Mouse (Mus musculus) mesoderm, embryonic 11.5 days (tissue): ENCODE data around the gene Dnase2a.

ENCODE experiments used
- DNase-seq: peaks from one replicate; pipeline ENCODE4 v3.0.0-alpha.2; 2012; ENCODE audit warnings: low read depth, low spot score

Gene Dnase2a

GRCm38 (mm10) chr8:84936041-84936961, 27.9 kb downstream of the Dnase2a start:
- DNase-seq, result no peak

DNA sequence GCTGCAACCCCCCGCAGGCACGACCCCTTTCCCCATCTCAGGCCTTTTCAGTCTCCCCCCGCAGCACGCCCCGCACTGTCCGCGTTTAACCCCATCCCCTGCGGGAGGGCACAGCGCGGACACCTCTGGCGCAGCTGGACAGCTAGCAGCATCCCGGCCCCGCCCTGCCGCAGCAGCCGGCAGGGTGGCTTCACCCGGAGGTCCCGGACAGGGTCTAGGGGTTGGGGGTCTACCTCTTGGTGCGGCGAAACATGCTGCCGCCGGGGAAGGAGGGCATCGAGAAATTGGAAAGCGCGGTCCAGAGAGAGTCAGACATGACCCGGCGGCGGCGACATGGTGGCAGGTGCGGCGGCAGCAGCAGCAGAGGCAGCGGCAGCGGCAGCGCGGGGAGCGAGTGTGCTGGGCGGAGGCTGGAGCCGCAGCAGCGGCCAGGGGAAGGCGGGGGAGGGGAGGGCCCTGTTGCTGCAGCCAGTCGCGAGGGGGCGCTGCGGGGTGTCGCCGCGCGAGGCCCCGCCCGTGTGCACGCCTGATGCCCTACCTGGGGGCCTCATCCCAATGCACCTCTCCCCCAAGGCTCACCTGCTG, 28.7 kb downstream of the Dnase2a start, which contains the start of gene Mast1:
Mast1 (minus strand) TSS at position 398 of the 585 bp plus-strand sequence.
- DNase-seq, result peak; percentile 73

GRCm38 (mm10) chr8:84937620-84938485, 29.5 kb downstream of the Dnase2a start:
- DNase-seq, result no peak

GRCm38 (mm10) chr8:84943699-84944098, 35.3 kb downstream of the Dnase2a start:
- no peak for DNase-seq

DNA sequence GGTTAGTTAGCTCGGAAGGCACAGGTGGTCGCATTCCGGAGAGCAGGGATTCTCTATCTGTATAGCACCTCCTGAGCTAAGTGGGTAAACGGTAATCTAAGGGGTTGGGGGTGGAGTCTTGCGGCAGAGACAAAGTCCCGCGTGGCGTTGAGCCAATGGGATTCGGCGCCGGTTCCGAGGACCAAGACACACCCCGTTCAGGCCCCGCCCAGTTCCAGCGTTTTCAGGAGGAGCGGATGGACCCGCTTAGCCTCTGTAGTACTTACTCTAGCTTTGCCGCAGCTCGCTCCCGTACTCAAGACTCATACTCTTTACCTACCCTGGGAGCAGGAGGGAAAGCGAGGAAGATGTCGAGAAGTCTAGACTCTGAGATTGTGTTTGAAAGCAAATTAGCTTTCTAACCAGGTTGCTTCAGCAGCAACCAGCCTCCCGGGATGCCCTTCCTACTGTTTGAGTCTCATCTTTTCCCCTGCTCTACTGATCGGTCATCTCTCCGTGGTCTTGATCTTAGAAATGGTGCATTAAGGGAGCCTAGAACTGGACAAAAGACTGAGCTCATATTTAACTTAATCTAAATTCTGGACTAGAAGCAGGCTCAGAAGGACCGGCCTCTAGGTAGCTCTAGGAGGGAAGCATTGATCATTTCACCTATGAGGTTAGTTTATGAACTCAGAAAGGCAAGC, 36.3 kb downstream of the Dnase2a start:
- peak; percentile 68 for DNase-seq

- no peak for DNase-seq
Measured at GRCm38 (mm10) chr8:84945235-84945632, 36.9 kb downstream of the Dnase2a start.

DNA sequence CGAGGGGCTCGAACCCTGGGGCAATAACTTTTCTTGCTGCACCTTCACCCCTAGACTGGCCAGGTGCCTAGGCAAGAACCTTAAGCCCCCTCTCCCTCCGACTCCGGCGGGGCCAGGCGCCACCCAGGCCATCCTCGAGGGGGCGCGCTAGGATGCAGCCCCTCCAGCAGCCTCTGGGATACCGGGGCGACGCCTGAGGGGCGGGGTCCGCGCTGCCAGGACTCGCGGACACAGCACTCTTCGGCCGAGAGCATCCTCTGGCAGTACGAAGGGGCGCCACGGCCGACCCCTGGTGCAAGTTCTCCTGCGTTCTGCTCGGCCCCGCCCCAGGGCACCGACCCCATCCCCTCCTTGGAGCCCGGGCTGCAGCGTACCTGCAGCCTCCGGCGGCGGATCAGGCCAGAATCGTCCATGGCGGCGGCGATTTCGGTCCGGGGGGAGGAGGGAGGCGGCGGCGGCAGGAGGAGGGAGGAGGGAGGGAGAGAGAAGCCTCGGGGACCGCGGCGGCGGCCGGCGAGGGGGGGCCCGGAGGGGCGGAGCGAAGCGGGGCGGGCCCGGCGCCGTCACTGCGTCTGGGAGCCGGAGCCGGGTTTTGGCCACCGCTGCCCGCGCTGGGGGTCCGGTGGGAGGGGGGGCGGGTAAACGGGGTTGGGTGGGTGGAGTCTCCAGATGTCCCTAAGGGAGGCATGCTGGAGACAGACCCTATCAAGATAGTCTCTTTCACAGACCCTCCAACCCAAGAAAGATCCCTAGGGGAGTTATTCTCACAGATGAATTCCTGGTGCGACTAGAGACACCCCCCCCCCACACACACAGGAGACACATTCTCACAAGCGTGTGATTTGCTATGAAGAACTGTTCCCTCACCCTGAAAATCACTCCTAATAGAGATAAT, 37.5 kb downstream of the Dnase2a start:
- no peak for DNase-seq

DNA sequence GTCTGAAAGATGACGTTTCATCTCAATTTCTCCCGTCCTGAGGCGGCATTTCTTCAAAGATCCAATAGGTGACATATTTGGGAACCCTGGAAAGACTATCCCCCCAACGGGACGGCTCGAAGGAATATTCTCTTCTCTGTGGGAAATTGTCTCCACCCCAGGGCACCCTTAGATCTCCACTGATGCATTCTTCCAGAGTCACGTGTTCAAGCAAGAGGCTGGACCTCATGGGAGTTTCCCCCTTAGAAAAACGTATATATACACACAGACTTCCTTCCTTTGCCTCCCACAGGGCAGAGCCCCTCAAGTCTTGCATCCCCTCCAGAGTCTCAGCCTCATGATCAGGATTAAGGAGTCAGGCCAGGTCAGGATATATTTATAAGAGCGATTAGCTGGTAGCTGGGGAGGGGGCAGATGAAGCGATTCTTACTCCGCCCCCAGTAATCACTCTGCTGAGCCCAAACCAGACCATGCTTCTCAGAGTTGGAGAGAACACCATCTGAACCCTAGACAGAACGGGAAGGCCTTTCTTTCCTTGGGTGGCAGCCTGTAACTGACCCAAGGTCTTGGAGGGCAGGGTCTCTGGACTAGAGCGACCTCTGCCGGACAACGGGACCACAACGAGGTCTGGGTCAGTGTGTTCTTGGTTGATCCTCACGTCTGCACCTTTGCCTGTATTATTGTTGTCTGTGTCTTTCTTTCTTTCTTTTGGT, 38.3 kb downstream of the Dnase2a start, which contains the start of gene Rtbdn:
Rtbdn (plus strand) TSS at position 464 of the 713 bp plus-strand sequence.
- DNase-seq, result no peak

DNA sequence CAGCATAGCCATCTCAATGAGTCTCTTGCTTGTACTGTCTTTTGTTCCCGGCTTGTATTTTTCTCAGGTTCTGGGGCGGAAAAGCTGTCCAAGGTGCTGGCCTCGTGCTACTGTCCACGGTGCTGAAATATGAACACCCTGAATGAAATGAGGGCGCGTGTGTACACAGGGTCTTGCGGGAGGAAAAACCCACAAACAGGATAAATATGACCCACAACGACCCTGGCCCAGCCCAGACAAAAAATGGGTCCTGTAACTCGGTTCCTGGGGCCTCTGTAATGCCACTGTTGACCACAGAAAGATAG, 38.8 kb downstream of the Dnase2a start:
- DNase-seq, result peak; percentile 69

DNA sequence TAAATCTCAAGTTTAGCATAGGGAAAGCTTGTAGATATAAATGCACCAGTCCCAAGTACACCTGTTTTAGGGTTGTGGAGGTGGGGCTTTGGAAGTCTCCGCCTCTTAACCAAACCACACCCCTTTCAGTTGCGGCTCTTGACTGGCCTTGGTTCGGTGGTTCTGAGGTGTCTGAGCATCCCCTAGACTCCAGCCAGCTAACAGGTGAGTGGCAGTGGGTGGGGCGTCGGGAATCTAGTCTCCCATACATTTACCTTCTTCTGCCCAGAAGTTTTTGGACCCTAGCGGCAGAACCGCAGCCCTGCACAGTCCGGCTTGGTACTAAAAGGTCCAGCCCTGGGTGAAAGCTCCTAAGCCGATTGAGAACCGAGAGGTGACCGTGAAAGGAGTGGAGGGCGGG, 41.4 kb downstream of the Dnase2a start:
- DNase-seq, result no peak

- no peak for DNase-seq
Measured at GRCm38 (mm10) chr8:84952612-84953255, 44.4 kb downstream of the Dnase2a start.

GRCm38 (mm10) chr8:84956768-84957167, 48.4 kb downstream of the Dnase2a start:
- DNase-seq, result peak; percentile 85

GRCm38 (mm10) chr8:84959811-84960210, 51.5 kb downstream of the Dnase2a start:
- no peak for DNase-seq

DNA sequence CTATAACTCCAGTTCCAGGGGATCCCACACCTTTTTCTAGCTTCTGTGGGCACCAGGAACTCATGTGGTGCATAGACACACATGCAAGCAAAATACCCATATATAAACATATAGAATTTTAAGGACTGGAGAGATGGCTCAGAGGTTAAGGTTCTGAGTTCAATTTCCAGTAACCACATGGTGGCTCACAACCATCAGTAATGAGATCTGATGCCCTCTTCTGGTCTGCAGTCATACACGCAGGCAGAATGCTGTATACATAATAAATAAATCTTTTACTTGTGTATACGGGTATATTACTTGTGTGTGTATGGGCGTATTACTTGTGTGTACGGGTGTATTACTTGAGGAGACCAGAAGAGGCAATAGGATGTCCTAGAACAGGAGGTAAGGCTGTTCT, 55.6 kb downstream of the Dnase2a start:
- DNase-seq, result no peak

- peak; percentile 97 for DNase-seq
Measured at GRCm38 (mm10) chr8:84965731-84966291, 57.5 kb downstream of the Dnase2a start.

GRCm38 (mm10) chr8:84966603-84967002, 58.2 kb downstream of the Dnase2a start:
- no peak for DNase-seq

DNA sequence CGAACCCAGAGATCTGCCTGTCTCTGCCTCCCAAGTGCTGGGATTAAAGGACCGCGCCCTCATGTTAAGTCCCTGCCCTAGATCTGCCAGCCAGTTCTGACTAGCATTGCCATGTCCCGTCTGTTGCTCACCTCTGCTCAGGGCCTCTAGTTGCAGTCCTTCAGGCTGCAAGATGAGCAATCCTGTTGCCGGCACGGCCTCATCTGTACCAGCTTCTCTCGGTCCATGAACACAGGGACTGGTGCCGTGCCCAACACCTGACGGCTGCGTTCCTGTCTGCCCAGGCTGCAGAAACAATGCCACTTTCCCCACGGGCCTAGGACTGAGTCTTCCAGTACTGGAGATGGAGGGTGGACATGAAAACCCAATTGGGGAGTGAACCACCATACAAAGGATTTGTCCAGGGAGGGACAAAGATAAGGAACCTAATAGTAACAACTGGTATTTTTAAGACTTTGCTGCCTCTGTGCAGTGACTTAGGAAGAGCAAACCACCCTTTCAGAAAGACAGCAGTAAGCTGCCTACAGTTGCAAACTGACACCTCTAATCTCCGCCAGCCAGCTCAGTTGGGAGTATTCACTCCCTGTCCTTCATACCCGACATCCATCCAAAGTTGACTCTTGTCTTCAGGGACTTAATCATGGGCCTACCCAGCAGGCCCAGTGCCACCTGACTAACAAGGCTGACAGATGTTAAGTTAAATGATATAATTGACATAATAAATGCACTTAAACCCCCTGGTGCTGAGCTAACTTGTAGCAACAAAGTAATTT, 59.4 kb downstream of the Dnase2a start:
- no peak for DNase-seq

DNA sequence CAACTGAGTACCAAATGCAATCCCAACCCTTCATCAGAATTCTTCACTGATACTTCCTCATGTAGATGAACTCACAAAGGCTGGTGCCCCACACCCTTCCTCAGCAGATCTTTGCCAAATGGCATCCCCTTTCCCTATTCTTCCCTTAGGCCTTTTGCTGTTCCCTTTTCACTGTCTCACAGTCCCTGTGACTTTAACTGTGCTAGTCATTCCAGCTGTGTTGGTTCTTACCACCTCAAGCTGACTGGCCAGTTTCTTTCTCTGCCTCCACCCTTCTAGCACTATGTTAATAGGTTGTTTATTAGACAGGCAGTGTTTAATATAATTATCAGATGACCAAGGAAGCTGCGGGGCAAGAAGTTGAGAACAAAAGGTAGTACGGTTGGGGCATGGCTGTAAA, 60.3 kb downstream of the Dnase2a start:
- no peak for DNase-seq
